Mouse (Mus musculus) intestine, postnatal 0 days (tissue): ENCODE results near the gene Ganc. TPM values are rescaled to one million over a fixed set of nuclear protein-coding genes. Genes with fewer than 3 reads are reported as not detected.

ENCODE experiments used
- ATAC-seq: fragments of 200-750 bp; cut with Nextera tagmentation; 2 replicates; pipeline ENCODE4 v1.8.0; 2017; ENCODE audit warnings: mild to moderate bottlenecking, moderate TSS enrichment, moderate library complexity
- H3K27ac ChIP-seq: fragments of 300-500 bp; sonication (generic); 2 replicates; pipeline ENCODE4 v1.5.1; 2014; ENCODE audit warnings: mild to moderate bottlenecking, low read depth, low read length, moderate library complexity
- H3K27me3 ChIP-seq: fragments of 300-500 bp; sonication (generic); replicated peaks from 2 replicates; pipeline ENCODE4 v1.6.1; 2014; ENCODE audit warnings: low read length, mixed read lengths; ENCODE audit not compliant: control insufficient read depth, insufficient read depth
- H3K36me3 ChIP-seq: fragments of 300-500 bp; sonication (generic); 2 replicates; pipeline ENCODE4 v1.6.1; 2014; ENCODE audit warnings: mild to moderate bottlenecking, moderate library complexity; ENCODE audit not compliant: control insufficient read depth, insufficient read depth
- H3K4me1 ChIP-seq: fragments of 300-500 bp; sonication (generic); replicated peaks from 2 replicates; pipeline ENCODE4 v1.6.1; 2014; ENCODE audit warnings: antibody characterized with exemption, low read length, mixed read lengths; ENCODE audit not compliant: control insufficient read depth, insufficient read depth
- H3K4me2 ChIP-seq: fragments of 300-500 bp; sonication (generic); replicated peaks from 2 replicates; pipeline ENCODE4 v1.6.1; 2014; ENCODE audit warnings: low read depth, mild to moderate bottlenecking, moderate library complexity
- H3K4me3 ChIP-seq: fragments of 300-500 bp; sonication (generic); 2 replicates; pipeline ENCODE4 v1.5.1; 2014; ENCODE audit warnings: low read depth, low read length
- H3K9ac ChIP-seq: fragments of 300-500 bp; sonication (generic); 2 replicates; pipeline ENCODE4 v1.6.1; 2014; ENCODE audit warnings: mild to moderate bottlenecking, low read depth, low read length
- H3K9me3 ChIP-seq: fragments of 300-500 bp; sonication (generic); 2 replicates; pipeline ENCODE4 v1.6.1; 2016; ENCODE audit warnings: mixed run types; ENCODE audit not compliant: control insufficient read depth
- CTCF ChIP-seq: sonication (generic); IDR thresholded peaks from 2 replicates; pipeline ENCODE4 v1.5.1; 2016; ENCODE audit warnings: low read depth, mild to moderate bottlenecking, control low read depth, antibody characterized with exemption, moderate library complexity
- WGBS: fragments of 180-500 bp; shearing (Covaris S2); extraction: QIAGEN DNeasy Blood & Tissue Kit; methylation state at CpG from one replicate; pipeline ENCODE4 v1.1.7; 2014; 5-methylcytosine and 5-hydroxymethylcytosine counted together
- polyA plus RNA-seq: library from polyadenylated mRNA; unstranded; fragments of >200 nt; fragmentation: Nextera tagmentation; extraction: Ambion mirVana; gene quantifications from 2 replicates; pipeline ENCODE4 v1.2.1, GENCODE M21; 2015

The Ganc gene
- 9.0 and 11.1 TPM in 2 replicates for polyA plus RNA-seq

- Histone ChIP-seq H3K4me1 (0 out of 2 replicates have a peak, but pooled peaks cover 4% of the 10 kb centered on the region), H3K36me3 (peaks cover 6% of the 10 kb centered on the region; the same call in 1 of the 2 replicates), H3K4me2 (peak within 1 kb of the TSS; percentile 90), H3K4me3 (peak within 1 kb of the TSS; percentile 95), H3K27me3 (no peaks in the 10 kb centered on the region), H3K9ac (peak within 1 kb of the TSS; percentile 85), H3K9me3 (no peaks in the 10 kb centered on the region), H3K27ac (peak within 1 kb of the TSS; percentile 97)
- TF ChIP-seq CTCF = peak; percentile 26
- ATAC-seq = peak; percentile 44; the same call in 1 of the 2 replicates
- under 1% methylated on average over 17 of the region's 17 CpGs for WGBS
Measured at GRCm38 (mm10) chr2:120403653-120403985, at the start of gene Ganc. Gene Ganc, plus strand, starts transcription at chr2:120403896.

- Histone ChIP-seq H3K9ac (no peak overlapping the region), H3K4me3 (no peak overlapping the region), H3K36me3 (peaks cover 44% of the 10 kb centered on the region), H3K27me3 (no peaks in the 10 kb centered on the region), H3K4me2 (no peak overlapping the region), H3K9me3 (no peaks in the 10 kb centered on the region), H3K4me1 (no peaks in the 10 kb centered on the region), H3K27ac (no peak overlapping the region)
- 35% methylated on average over 1 of the region's 1 CpGs for WGBS
- no peak for TF ChIP-seq CTCF
- no peak for ATAC-seq
Measured at GRCm38 (mm10) chr2:120360425-120360824, 43.3 kb upstream of the Ganc start.

GRCm38 (mm10) chr2:120366501-120366900, 37.2 kb upstream of the Ganc start:
- WGBS = 84% methylated on average over 3 of the region's 3 CpGs
- H3K9me3 ChIP-seq = no peaks in the 10 kb centered on the region
- no peak for TF ChIP-seq CTCF
- no peak for ATAC-seq
- 0 out of 2 replicates have a peak, but pooled peaks cover 5% of the 10 kb centered on the region for H3K4me1 ChIP-seq
- no peaks in the 10 kb centered on the region for H3K27me3 ChIP-seq
- H3K4me3 ChIP-seq = no peak overlapping the region
- H3K9ac ChIP-seq = no peak overlapping the region
- peaks cover 49% of the 10 kb centered on the region for H3K36me3 ChIP-seq
- peak overlapping the region; percentile 76 for H3K27ac ChIP-seq
- 0 out of 2 replicates have a peak overlapping the region, but pooled peaks have one; percentile 0 for H3K4me2 ChIP-seq

- Histone ChIP-seq H3K27ac (peak overlapping the region; percentile 76), H3K9ac (no peak overlapping the region), H3K9me3 (no peaks in the 10 kb centered on the region), H3K4me1 (0 out of 2 replicates have a peak, but pooled peaks cover 5% of the 10 kb centered on the region), H3K36me3 (peaks cover 45% of the 10 kb centered on the region), H3K4me3 (peak overlapping the region; percentile 9; the same call in 1 of the 2 replicates), H3K27me3 (no peaks in the 10 kb centered on the region), H3K4me2 (peak overlapping the region; percentile 41)
- TF ChIP-seq CTCF = no peak
- WGBS = 51% methylated on average over 4 of the region's 4 CpGs
- peak; percentile 83 for ATAC-seq
Measured at GRCm38 (mm10) chr2:120367416-120368207, 36.1 kb upstream of the Ganc start.

GRCm38 (mm10) chr2:120373858-120374257, 29.8 kb upstream of the Ganc start:
- peaks cover 68% of the 10 kb centered on the region for H3K36me3 ChIP-seq
- WGBS = 85% methylated on average over 4 of the region's 4 CpGs
- no peak for ATAC-seq

GRCm38 (mm10) chr2:120386264-120386663, 17.4 kb upstream of the Ganc start:
- no peak for TF ChIP-seq CTCF
- H3K27me3 ChIP-seq = no peaks in the 10 kb centered on the region
- peaks cover 52% of the 10 kb centered on the region for H3K36me3 ChIP-seq

More at GRCm38 (mm10) chr2:120373858-120374257, 29.8 kb upstream of the Ganc start:
- Histone ChIP-seq H3K4me3 (no peak overlapping the region), H3K4me2 (no peak overlapping the region), H3K9ac (no peak overlapping the region), H3K4me1 (no peaks in the 10 kb centered on the region), H3K27ac (no peak overlapping the region), H3K9me3 (no peaks in the 10 kb centered on the region), H3K27me3 (no peaks in the 10 kb centered on the region)
- TF ChIP-seq CTCF = no peak

More at GRCm38 (mm10) chr2:120386264-120386663, 17.4 kb upstream of the Ganc start:
- no peak overlapping the region for H3K4me3 ChIP-seq
- no peak overlapping the region for H3K4me2 ChIP-seq
- ATAC-seq = no peak
- no peaks in the 10 kb centered on the region for H3K9me3 ChIP-seq
- no peak overlapping the region for H3K9ac ChIP-seq
- H3K27ac ChIP-seq = no peak overlapping the region
- H3K4me1 ChIP-seq = no peaks in the 10 kb centered on the region
- WGBS = 69% methylated on average over 1 of the region's 1 CpGs
